In the genomic region with DNA sequence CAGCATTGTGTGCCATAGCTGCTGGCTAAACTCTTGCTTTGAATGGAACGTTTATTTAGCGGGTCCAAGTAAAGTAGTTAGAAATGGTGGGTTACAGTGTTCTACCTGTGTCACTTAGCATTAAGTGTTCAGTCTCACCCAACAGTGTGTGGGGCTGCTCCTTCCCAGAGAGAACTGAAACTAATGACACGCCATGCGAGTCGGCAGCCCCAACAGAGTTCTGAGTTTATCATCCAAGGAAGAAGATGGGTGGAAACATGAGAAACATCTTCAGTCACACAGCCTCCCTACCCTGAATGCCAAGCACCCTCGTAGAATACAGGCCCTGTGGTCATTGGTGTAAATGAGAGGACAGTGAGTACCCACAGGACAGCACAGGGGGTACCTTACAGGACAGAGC, we compare ENCODE assay signal across 14 mouse cellular contexts.
"Had no signal": no experiment of that assay in that cellular context is flagged by ENCODE, and none has a peak within 500 bp of the region (broad histone marks: within the 10 kb centered on the region; RNA-seq: fewer than 3 reads in every experiment).

No protein-coding gene starts in this region.

- H3K36me3 ChIP-seq: limb, embryonic 12.5 days; liver, embryonic 13.5 days; midbrain, embryonic 15.5 days had no signal

- H3K27me3 ChIP-seq: limb, embryonic 12.5 days; liver, embryonic 13.5 days; midbrain, embryonic 15.5 days had no signal

- H3K9me3 ChIP-seq: limb, embryonic 12.5 days; liver, embryonic 13.5 days; midbrain, embryonic 15.5 days had no signal

- ATAC-seq: intestine, embryonic 16.5 days; liver, postnatal 0 days; midbrain, embryonic 15.5 days had no signal

- DNase-seq: liver; liver, embryonic 13.5 days; liver, postnatal 0 days; lung, postnatal 36 days; right cerebral cortex, adult 18-20 months; right cerebral cortex, postnatal 25 days; thymus, adult 18-20 months; thymus, postnatal 14 days had no signal

- H3K4me3 ChIP-seq: limb, embryonic 12.5 days; liver, embryonic 13.5 days; midbrain, embryonic 15.5 days had no signal

- H3K4me1 ChIP-seq: limb, embryonic 12.5 days; liver, embryonic 13.5 days; midbrain, embryonic 15.5 days had no signal

- H3K4me2 ChIP-seq: limb, embryonic 12.5 days; liver, embryonic 13.5 days; midbrain, embryonic 11.5 days; midbrain, embryonic 15.5 days had no signal

- H3K9ac ChIP-seq: limb, embryonic 12.5 days; liver, embryonic 13.5 days; liver, postnatal 0 days; midbrain, embryonic 15.5 days had no signal

- H3K27ac ChIP-seq: kidney, postnatal 0 days; limb, embryonic 12.5 days; liver, embryonic 13.5 days; midbrain, embryonic 15.5 days; stomach, postnatal 0 days had no signal
